Mouse (Mus musculus) liver, adult 2 months (tissue): Measurements from ENCODE around the gene Prex1. TPM values are rescaled to one million over a fixed set of nuclear protein-coding genes. Genes with fewer than 3 reads are reported as not detected.

ENCODE experiments used
- DNase-seq: peaks from one replicate; pipeline ENCODE4 v3.0.0-alpha.2; 2011; ENCODE audit warnings: low read depth, low spot score; ENCODE audit errors: extremely low read depth
- H3K27ac ChIP-seq: fragments of 200-500 bp; replicated peaks from 2 replicates; pipeline ENCODE4 v1.5.1; 2012; ENCODE audit warnings: low read depth, mild to moderate bottlenecking, control low read depth, inconsistent platforms, low read length; ENCODE audit not compliant: insufficient read depth
- H3K27me3 ChIP-seq: fragments of 200-500 bp; 2 replicates; pipeline ENCODE4 v1.6.1; 2012; ENCODE audit warnings: mild to moderate bottlenecking, moderate library complexity, low read length, inconsistent platforms; ENCODE audit not compliant: control insufficient read depth, insufficient read depth
- H3K36me3 ChIP-seq: fragments of 200-500 bp; 2 replicates; pipeline ENCODE4 v1.6.1; 2012; ENCODE audit warnings: low read length, inconsistent platforms; ENCODE audit not compliant: control insufficient read depth, insufficient read depth
- H3K4me1 ChIP-seq: fragments of 200-500 bp; 2 replicates; pipeline ENCODE4 v1.6.1; 2011; ENCODE audit warnings: low read length; ENCODE audit not compliant: control insufficient read depth, insufficient read depth
- H3K4me3 ChIP-seq: fragments of 200-500 bp; 2 replicates; pipeline ENCODE4 v1.5.1; 2011; ENCODE audit warnings: low read depth, mild to moderate bottlenecking, control low read depth, low read length, moderate library complexity; ENCODE audit not compliant: insufficient read depth
- H3K79me2 ChIP-seq: fragments of 200-500 bp; 2 replicates; pipeline ENCODE4 v1.6.1; 2012; ENCODE audit warnings: inconsistent platforms, mild to moderate bottlenecking, low read length, moderate library complexity; ENCODE audit not compliant: control insufficient read depth, insufficient read depth
- H3K9ac ChIP-seq: fragments of 200-500 bp; 2 replicates; pipeline ENCODE4 v1.6.1; 2012; ENCODE audit warnings: low read depth, mild to moderate bottlenecking, control low read depth, inconsistent platforms, low read length
- CTCF ChIP-seq: fragments of 200-500 bp; IDR thresholded peaks from 2 replicates; pipeline ENCODE4 v1.5.1; 2011; ENCODE audit warnings: low read depth, low read length, control low read depth
- POLR2A ChIP-seq: fragments of 200-500 bp; IDR thresholded peaks from 2 replicates; pipeline ENCODE4 v1.6.1; 2011; ENCODE audit warnings: low read length, control low read depth; ENCODE audit not compliant: insufficient read depth; ENCODE audit errors: extremely low read depth
- WGBS: fragments of 180-500 bp; shearing (Covaris S2); methylation state at CpG from one replicate; pipeline ENCODE4 v1.1.7; 2018; 5-methylcytosine and 5-hydroxymethylcytosine counted together
- polyA plus RNA-seq: library from polyadenylated mRNA; depleted of rRNA; stranded (reverse); fragments of >200 nt; gene quantifications from 2 replicates; pipeline ENCODE4 v1.2.3, GENCODE M21; 2012
- total RNA-seq: library from RNA; depleted of rRNA; stranded (reverse); fragments of >200 nt; gene quantifications from 2 replicates; pipeline ENCODE4 v1.2.3, GENCODE M21; 2014

The Prex1 gene
- total and polyA plus RNA-seq, 2 experiments = 2.0 to 5.6 TPM

GRCm38 (mm10) chr2:166691602-166692509 lies 21.8 kb downstream of the Prex1 start:
- TF ChIP-seq POLR2A = no peak
- Histone ChIP-seq H3K27ac (no peak overlapping the region), H3K4me1 (no peaks in the 10 kb centered on the region), H3K36me3 (no peaks in the 10 kb centered on the region), H3K4me3 (no peak overlapping the region), H3K9ac (no peak overlapping the region), H3K27me3 (no peaks in the 10 kb centered on the region), H3K79me2 (no peaks in the 10 kb centered on the region)
- DNase-seq = no peak
- 84% methylated on average over 23 of the region's 23 CpGs for WGBS

- Histone ChIP-seq H3K4me1 (no peaks in the 10 kb centered on the region; the same call in 1 of the 2 replicates), H3K36me3 (no peaks in the 10 kb centered on the region), H3K4me3 (no peak overlapping the region), H3K27me3 (no peaks in the 10 kb centered on the region), H3K27ac (no peak overlapping the region), H3K9ac (no peak overlapping the region), H3K79me2 (no peaks in the 10 kb centered on the region)
- WGBS = 34% methylated on average over 6 of the region's 6 CpGs
- no peak for TF ChIP-seq POLR2A
- TF ChIP-seq CTCF = no peak
- DNase-seq = no peak
These were observed 26.7 kb downstream of the Prex1 start for GRCm38 (mm10) chr2:166686917-166687316.

GRCm38 (mm10) chr2:166685824-166686223 lies 27.8 kb downstream of the Prex1 start:
- no peak for DNase-seq
- no peak overlapping the region for H3K9ac ChIP-seq
- H3K4me1 ChIP-seq = no peaks in the 10 kb centered on the region; the same call in 1 of the 2 replicates
- H3K36me3 ChIP-seq = no peaks in the 10 kb centered on the region
- no peak overlapping the region for H3K27ac ChIP-seq
- H3K27me3 ChIP-seq = no peaks in the 10 kb centered on the region
- 66% methylated on average over 8 of the region's 8 CpGs for WGBS
- TF ChIP-seq CTCF (no peak), POLR2A (no peak)
- no peak overlapping the region for H3K4me3 ChIP-seq
- H3K79me2 ChIP-seq = no peaks in the 10 kb centered on the region

GRCm38 (mm10) chr2:166683885-166684544 lies 29.6 kb downstream of the Prex1 start:
- DNase-seq = no peak
- 27% methylated on average over 13 of the region's 13 CpGs for WGBS
- Histone ChIP-seq H3K4me1 (no peaks in the 10 kb centered on the region; the same call in 1 of the 2 replicates), H3K4me3 (no peak overlapping the region), H3K9ac (no peak overlapping the region), H3K36me3 (no peaks in the 10 kb centered on the region), H3K27ac (no peak overlapping the region), H3K79me2 (no peaks in the 10 kb centered on the region), H3K27me3 (no peaks in the 10 kb centered on the region)
- TF ChIP-seq POLR2A = no peak
- TF ChIP-seq CTCF = no peak

GRCm38 (mm10) chr2:166682866-166683265 lies 30.8 kb downstream of the Prex1 start:
- no peaks in the 10 kb centered on the region for H3K36me3 ChIP-seq

More at GRCm38 (mm10) chr2:166682866-166683265, 30.8 kb downstream of the Prex1 start:
- no peak overlapping the region for H3K27ac ChIP-seq
- 71% methylated on average over 4 of the region's 4 CpGs for WGBS
- H3K4me1 ChIP-seq = peaks cover 4% of the 10 kb centered on the region; the same call in 1 of the 2 replicates
- no peaks in the 10 kb centered on the region for H3K79me2 ChIP-seq
- H3K4me3 ChIP-seq = no peak overlapping the region
- no peak overlapping the region for H3K9ac ChIP-seq
- no peak for DNase-seq
- TF ChIP-seq CTCF = no peak
- TF ChIP-seq POLR2A = no peak
- H3K27me3 ChIP-seq = no peaks in the 10 kb centered on the region
